Mouse (Mus musculus): Measurements from ENCODE around the gene Mbtps2.

Gene Mbtps2

DNA sequence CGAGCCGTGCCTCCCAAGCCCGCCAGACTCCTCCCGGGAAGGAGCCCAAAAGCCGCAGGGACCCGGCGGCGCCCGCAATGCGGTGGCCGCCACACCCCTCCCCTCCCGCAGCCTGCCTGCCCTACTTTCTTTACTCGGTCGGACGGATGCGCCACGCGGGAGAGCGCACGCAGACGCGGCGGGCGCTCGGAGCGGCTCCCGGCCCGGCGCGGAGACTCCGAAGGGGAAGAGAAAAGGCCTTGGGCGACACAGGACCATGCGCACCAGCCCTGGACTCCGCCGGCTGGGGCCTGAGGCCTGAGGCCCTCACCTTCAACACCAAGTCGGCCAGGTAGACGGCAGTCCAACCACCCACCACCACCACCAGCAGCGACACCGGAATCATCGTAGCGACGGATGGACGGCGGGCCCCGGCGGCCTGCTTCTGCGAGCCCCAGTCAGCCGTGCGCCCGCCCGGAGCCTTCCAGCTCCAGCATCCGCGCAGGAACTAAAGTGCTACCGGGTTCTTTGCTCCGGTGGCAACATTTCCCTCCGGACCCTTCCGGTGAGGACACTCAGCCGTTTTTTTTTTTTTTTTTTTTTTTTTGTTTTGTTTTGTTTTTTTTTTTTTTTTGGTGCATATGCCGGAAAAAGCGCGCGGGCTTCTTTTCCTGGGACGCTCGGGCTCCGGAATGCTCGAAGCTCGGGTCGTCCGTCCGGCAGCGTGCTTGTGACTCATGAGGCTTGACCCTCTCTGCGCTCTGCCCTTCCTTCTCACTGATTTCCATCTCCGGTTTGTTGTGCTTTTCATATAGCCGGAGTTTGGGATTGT, at the start of gene Mbtps2:
Gene Mbtps2, minus strand, starts transcription at position 530 of the 811 bp plus-strand sequence.
- DNase-seq, result peak; percentile 69

DNA sequence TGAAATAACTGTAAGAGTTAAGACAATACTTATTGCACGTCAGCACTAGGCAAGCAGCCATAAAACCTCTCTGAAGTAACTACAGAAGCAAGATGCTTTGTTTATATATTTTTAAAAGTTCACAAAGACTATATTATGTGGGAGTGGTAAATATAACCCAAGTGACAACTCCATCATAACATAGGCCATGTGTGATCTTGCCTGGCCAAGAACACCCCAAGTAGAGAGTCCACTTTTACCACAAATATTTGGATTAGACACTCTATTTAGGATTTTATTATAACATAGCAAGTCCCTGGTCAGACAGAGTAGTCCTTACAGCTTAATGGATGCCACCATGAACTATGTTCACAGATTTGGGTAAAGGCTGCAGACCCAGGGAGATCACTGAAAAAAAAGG, 47.9 kb upstream of the Mbtps2 start:
- DNase-seq, result no peak

DNA sequence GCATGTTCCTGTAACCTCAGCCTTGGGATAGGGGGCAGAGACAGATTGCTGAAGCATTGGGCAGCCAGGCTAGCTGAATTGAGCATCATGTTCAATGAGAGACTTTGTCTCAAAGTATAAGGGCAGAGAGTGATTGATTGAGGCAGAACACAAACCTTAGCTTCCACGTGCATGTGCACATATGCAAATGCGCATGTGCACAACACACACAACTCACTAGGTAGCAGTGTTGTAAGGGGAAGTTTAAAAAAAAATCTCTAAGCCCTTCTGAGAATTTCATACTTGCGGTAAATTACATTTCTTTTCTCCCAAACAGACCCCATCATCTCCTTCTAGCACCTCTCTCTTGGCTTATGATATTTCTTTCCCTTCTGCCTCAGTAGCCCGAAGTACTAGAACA, 46.2 kb upstream of the Mbtps2 start:
- DNase-seq, result no peak

DNA sequence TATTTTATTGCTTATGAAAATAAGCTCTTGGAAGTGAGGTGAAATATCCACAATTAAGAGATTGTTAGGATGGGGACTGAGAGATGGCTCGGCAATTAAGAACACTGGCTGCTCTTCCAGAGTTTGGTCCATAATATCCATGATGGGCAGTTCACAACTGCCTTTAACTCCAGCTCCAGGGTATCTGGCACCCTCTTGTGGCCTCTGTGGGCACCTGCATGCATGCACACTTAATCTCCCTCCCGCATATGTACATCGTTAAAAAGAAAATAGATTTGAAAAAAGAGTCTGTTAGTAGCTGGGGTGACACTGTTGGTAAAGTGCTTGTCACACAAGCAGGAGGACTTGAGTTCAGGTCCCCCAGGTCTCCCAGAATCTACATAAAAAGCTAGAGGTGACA, 45.8 kb upstream of the Mbtps2 start:
- DNase-seq, result peak; percentile 49

DNA sequence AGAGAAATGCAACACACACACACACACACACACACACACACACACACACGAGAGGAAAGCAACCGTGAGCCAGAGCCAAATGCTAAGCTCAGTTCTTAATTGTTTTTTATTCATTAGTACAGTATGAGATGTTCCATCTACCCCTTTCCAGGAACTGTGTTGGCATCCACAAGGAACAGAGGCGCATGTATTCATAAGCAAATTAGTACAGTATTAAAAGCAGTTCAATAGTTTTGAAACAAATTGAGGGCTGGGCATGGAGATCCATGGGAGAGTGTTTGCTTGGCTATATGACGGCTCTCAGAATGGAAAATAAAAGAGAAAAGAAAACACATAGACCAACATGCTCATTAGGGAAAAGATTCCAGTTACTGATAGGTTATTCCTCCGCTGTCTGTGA, 44.3 kb upstream of the Mbtps2 start:
- no peak for DNase-seq

DNA sequence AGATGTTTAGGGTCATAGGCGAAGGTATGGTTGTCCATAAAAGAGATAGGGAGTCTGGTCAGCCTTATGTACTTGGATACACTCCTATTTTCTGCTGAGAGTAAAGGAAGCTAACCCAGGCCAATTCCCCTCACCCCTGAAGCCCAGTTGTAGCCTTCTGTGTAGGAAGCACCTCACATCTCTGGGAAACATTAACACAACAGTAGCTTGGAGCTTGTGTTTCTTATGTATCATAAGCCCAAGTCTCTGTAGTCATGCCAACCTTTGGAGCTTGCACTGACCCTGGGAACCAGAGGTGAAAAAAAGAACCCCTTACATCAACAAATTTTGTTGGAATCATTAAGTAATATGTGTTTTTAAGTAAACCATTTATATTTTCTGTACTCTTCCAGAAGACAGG, 38.7 kb upstream of the Mbtps2 start:
- no peak for DNase-seq

DNA sequence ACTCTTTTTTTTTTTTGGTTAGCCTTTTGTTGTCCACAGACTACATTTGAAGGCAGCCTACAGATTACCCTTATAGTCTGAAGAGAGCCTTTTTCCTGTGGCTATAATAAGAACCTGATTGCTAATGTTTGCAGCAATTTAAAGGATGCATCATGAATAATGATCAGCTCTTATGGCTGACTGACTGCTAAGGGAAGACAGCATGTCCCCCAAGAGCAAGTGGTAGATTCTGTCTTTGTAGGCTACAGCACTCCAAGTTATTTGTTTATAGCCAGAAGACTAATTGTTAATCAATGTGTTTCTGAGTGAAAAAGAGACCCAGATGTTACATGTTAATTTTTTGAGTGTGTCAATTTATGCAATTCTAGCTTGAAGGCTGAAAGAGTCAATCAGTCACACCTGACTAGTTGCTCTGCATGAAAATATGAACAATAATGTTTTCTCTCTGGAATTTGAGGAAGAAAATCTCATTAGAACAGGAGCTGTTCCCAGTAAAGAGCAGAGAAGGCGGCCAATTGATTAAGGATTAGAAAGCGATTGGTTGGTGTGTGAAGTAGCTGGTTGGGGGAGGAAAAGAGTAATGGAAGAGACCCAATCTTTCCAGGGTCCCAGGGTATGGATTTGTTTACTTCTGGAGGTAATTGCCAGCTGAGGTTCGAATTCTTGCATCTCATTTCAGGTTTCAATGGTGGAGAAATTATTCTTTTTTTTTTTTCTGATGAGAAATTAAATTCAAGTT, 35.3 kb upstream of the Mbtps2 start:
- no peak for DNase-seq

DNA sequence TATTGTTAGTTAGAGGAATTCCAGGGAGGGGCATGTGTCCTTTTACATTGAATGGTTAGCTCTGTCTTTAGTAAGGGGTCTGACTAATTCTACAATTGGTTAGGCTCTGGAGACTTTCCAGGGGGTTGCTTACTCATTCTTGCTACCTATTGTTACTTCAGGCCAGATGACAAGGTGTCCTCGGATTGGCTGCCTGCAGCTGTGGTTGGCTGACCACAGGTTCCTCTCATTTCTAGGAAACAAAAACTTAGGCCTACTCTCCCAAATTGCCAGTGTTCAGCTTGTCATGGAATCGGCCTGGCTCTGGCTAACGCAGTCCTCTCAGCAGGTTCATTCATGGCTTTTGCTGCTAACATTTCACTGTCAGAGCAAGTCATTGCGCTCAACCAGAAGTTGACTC, 31.8 kb upstream of the Mbtps2 start:
- no peak for DNase-seq

DNA sequence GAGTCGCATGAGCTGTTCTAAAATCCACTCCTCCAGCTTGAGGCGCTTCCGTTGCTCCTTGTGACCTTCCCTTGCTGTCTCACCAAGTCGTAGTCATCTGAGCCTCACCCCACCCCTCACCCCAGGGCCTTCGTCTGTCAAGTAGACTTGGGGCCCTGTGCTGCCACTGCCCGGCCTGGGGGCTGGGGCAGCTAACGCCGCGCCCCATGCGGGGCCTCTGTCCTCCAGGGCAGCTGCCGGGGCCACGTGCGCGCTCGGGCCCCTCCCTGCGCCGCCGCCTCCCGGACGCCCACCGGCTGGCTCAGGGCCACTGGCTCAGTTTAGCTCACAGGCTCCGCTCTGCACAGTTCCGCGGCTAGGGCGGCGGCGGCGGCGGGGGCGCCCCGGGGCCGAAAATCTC, 14.4 kb upstream of the Mbtps2 start:
- DNase-seq, result no peak

DNA sequence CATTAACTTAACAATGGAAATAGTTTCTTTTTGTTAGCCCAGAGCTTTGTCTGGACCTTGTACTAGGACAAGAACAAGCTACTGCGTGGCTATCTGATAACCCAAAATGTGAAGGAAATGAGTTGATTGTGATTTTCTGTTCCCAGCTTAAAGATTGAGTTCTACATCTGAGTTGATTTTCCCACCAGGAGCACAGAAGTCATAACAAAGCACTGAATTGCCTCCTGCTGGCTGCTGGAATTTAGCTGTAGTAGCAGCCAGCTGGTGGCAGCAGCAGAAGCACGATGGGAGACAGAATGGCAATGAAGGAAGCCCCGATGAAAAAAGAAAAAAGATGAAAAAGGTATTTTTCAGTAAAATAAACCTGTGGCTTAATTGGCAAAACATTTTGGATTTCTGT, 2.9 kb upstream of the Mbtps2 start:
- peak; percentile 14 for DNase-seq

DNA sequence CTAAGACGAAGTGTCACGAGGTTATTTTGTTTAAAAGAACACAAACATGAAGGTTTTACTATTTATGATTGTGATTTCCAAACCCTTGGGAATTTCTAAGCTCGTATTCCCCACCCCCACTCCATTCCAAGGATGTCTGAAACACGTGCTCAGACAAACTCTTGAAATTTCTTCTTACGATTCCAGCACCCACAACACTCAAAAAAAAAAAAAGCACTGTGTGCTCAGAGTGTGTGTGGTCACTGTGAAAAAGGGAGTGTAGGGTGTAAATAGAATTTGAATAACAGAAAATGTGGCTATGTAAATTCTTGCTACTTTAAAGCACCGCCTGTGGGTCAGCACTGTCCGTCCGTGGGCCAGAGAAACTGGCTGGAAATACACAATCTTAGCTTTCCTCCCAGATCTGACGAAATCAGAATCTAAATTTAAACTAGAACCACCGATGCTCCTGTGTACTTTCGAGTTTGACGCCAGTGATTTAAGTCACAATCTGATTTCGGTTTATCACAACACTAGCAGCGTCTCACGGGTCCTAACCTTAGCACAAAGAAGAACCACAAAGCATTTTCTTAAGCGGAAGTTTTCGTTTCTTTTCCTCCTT, 830 bp downstream of the Mbtps2 start:
- peak; percentile 9 for DNase-seq

DNA sequence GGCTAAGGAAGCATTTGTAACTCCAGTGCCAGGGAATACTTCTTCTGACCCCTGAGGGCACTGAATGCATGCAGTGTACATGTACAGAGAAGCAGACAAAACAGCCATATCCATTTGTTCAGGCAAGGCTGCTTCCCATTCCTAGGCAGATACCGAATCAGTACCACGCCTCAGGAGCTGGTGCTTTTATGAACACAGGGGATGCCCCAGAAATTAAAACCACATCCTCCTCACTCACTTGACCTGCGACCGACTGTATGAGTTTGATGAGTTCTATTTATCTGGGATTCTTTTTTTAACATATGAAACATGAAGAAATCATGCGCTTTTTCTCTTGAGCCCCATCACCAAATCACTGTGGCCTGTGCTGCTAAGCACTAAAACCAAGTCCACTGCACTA, 1.7 kb downstream of the Mbtps2 start:
- no peak for DNase-seq

DNA sequence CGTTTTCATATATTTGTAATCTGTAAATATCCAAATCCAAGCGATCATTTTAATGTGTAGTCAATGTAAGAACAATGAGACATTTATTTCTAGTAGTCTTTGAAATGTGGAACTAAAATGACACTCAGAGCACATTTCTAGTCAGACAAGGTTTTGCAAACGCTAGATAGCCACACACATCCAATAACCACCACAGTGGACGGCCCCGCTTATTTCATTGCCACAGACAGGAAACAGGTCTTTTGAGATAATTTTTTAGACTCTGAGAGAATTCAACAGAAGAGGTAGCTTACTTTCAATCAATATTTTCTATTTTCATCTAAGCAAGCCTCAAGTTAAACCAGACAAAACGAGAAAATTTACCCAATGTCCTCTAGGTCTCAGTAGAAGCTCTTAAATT, 2.6 kb downstream of the Mbtps2 start:
- DNase-seq, result no peak

DNA sequence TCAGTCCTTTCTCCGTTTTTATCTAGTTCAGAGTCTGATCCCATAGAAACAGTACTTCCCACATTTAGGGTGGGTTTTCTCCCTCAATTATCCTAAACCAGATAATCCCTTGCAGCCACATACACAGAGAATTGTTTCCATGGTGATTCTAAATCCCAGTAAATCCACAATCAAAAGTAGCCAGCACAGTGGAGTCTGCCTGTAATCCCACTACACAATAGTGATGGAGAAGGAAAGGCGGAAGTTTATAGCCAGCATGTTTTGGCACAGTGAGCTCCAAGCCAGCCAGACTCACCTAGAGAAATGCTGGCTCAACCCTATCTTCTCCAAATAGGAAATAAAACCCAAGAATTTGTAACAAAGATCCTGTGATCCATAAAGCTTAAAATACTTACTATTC, 3.9 kb downstream of the Mbtps2 start:
- DNase-seq, result no peak

DNA sequence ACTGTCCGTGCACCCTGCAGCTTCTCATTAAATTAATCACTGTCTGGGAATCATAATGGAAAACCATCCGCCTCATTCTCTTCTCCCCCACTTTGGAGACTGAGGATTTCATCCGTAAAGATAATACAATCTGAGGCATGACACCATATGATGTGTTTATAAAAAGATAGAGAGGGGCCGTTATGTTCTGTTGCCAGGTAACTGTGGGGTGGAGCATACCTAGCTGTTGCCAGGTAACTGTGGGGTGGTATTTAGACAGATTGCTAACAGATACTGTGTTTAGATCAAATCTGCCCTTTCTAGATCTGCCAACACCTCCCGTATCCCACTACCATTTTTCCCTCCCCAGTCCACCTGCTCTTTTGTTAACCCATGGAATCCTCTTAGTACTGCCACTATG, 11.5 kb downstream of the Mbtps2 start:
- DNase-seq, result no peak

DNA sequence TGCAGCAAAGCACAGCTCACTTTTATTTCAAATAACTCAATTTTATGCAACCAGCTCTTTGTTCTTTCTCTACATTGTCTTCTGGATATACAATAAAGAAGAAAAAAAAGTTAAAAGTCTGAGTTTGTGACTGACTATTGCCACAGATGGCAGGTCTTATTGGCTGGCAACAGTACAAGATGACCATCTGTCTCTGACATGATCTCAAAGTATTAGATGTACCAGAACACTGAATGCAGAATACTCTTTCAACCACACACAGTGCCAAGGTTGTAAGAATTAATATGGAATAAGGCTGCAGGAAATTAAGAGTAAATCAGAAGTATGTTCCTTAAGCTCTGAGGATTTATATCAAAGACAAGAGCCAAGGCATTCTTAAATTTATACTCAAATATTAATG, 12.1 kb downstream of the Mbtps2 start:
- no peak for DNase-seq

DNA sequence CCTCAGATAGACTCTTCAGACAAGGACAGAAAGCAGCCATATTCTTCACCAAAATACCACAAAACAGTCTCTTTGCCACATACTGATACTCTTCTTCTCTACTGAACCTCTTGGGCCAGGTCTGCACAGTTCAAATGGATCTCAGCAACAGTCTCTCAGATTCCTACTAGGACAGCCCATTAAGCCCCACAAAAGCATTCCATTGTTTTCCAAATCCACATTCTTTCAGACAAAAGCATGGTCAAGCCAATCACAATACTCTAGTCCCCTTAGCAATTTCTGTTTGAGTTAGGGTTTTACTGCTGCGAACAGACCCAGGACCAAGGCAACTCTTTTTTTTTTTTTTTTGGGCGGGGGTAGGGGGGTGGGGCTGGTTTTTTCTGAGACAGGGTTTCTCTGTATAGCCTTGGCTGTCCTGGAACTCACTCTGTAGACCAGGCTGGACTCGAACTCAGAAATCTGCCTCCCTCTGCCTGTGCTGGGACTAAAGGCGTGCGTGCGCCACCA, 19.4 kb downstream of the Mbtps2 start:
- no peak for DNase-seq

DNA sequence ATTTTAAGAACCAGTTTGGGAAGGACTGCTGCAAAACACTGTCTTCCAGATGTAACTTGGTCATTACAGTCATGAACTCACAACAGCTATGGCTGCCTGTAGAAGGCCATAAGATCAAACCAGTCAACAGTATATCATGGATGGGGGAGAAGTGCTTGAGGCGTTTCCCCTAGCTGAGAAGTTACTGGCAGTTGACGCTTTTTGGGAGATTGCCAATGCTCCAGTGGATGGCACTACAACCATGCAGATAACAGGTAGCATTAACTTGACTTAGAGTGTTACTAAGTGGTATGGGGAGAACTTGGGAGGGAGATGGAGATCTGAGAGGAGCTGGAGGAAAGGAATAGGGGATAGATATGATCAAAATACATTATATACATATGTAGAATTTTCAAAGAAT, 23.8 kb downstream of the Mbtps2 start:
- no peak for DNase-seq

DNA sequence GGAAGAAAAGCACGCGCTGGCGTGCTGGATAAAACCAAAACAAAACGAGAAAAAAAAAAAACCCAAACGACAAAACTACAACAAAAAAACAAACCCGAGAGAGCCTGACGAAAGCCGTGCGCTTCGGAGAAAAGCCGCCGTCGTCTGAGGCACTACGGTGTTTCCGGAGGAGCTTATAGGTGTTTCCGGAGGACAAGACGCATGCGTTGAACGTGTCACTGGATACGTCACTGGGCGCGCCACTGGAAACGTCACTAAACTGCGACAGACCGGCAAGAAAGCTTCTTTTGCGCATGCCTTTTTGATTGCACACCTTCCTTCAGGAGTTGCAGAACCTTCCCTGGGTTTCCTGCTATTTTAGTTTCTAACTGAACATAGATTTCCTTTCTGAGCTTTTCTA, 29.7 kb downstream of the Mbtps2 start, which contains the start of gene Yy2:
Gene Yy2, minus strand, starts transcription at position 146 of the 400 bp plus-strand sequence.
- DNase-seq, result no peak

DNA sequence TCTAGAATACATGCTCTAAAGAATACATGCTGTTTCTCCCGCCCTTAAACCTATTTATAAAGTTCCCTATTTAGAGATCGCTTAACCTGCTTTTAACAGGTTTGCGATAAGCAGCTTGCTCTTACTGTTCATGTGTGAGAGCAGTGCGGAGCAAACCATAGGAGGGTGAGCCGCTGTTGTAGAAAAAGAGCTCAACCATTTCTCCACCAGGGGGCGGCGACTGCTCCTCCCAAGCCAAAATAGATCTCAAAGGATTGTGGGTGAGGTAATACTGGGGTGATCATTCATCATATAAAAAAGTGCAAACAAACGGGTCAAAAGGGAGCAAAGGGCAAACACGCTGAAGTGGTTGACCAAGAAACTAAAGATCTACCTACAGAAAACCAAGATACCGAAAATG, 34.7 kb downstream of the Mbtps2 start:
- peak; percentile 10 for DNase-seq

DNA sequence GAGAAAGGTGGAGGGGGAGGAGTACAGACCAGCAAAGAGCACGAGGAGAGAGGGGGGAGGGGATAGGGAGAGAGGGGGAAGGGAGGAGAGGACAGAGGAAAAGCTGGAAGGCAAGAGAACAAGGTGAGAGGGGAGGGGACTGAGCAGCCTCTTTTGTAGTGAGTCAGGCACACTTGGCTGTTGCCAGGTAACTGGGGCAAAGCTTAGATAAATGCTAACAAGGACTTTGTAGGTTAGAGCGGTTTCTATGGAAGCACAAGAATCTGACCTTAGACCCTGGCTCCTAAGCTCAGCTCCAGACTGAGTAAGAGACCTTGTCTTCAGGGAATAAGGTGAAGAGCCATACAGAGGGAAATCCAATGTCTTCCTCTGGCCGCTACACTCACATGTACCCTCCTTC, 51.4 kb downstream of the Mbtps2 start:
- DNase-seq, result no peak

DNA sequence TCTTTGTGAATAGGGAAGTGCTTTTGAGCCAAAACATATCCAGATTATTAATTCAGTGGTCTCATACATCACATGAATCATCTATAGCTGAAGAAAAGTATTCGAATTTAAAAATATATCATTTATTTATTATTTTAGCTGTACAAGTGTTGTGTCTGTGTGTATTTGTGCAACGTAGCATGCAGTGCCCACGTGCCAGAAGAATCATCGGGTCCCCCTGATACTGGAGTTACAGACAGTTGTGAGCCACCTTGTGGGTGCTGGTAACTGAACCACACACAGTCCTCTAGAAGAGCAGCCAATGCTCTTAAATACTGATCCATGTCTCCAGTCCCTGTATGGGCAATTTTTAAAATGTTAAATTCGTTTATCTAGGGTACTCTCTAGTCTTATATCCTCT, 92.1 kb downstream of the Mbtps2 start:
- DNase-seq, result no peak

DNA sequence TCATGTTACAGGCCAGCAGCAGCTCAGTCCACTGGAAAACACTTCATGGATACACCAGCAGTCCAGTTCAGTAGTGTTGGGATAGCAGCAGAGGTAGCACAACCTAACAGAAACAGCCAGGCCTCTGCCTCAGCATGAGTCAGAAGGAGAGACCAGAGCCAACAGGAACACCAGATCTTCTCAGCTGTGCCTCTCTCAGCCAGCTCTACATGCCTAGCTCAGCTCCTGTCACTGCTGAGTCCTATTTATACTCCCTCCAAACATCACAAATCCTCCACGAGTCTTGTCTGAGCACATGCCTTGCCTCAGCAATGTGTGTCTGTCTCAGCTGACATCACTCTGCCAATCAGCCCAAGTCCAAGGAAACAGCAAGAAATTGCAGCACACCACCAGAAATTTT, 94.0 kb downstream of the Mbtps2 start:
- DNase-seq, result no peak

DNA sequence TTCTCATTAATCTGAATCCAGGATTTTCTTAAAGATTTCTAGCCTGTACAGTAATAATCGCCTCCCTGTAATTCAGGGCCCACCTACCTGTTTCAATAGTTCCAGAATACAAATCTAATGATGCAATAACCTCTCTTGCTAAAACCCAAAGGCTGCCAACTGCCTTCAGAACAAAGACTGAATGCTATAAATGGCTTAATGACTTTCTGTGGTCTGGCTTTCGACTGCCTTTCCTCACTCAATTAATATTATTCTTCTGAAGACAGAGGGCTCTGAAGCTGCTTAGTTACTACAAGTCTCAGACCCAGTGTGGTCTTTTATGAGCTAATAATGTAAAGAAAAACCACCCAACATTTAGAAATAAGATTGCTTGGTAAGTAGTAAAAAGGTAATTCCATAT, 96.6 kb downstream of the Mbtps2 start:
- no peak for DNase-seq

Data from kidney, adult 18-20 months (tissue).